Mouse (Mus musculus): ENCODE measurements around the gene 1700040F15Rik. TPM values are rescaled to one million over a fixed set of nuclear protein-coding genes. Genes with fewer than 3 reads are reported as not detected.

The 1700040F15Rik gene
- not detected in 2 replicates for polyA plus RNA-seq (2012; rRNA removed)

GRCm38 (mm10) chrY:61101947-61102346 is at the start of gene 1700040F15Rik:
1700040F15Rik (plus strand) TSS chrY:61102247.

Data from central nervous system, embryonic 14 days (tissue).